Mouse (Mus musculus) mammary gland, adult 2 months (tissue): ENCODE data around the gene Zfand2a. TPM values are rescaled to one million over a fixed set of nuclear protein-coding genes. Genes with fewer than 3 reads are reported as not detected.

Experiments
- polyA plus RNA-seq: library from polyadenylated mRNA; depleted of rRNA; stranded (reverse); fragments of >200 nt; gene quantifications from 2 replicates; pipeline ENCODE4 v1.2.3, GENCODE M21; 2012; ENCODE audit warnings: low replicate concordance; rRNA removed

The Zfand2a gene
- polyA plus RNA-seq: 9.3 and 16.1 TPM in 2 replicates

GRCm38 (mm10) chr5:139484185-139484814 is at the start of gene Zfand2a:
TSS of gene Zfand2a (minus strand) at chr5:139484549.

GRCm38 (mm10) chr5:139460384-139461067 is 23.8 kb downstream of the Zfand2a start, which contains the start of gene 3110082I17Rik:
TSS of gene 3110082I17Rik (minus strand) at chr5:139460527.

GRCm38 (mm10) chr5:139423026-139423865 is 61.1 kb downstream of the Zfand2a start, which contains the start of gene Gper1:
TSS of gene Gper1 (plus strand) at chr5:139423151.

Other genes with a start within 250 kb of the Zfand2a start
- gene Get4, start 232.2 kb downstream of the Zfand2a start, polyA plus RNA-seq: 72.3 and 133 TPM in 2 replicates
- gene Adap1, start 158.9 kb downstream of the Zfand2a start, polyA plus RNA-seq: 23.1 and 40.8 TPM in 2 replicates
- gene Cox19, start 133.1 kb downstream of the Zfand2a start, polyA plus RNA-seq: 126 and 169 TPM in 2 replicates
- 0.37 and 0.52 TPM in 2 replicates for gene Cyp2w1, start 131.9 kb downstream of the Zfand2a start, polyA plus RNA-seq
- 63.0 and 67.3 TPM in 2 replicates for gene Gpr146, start 106.9 kb downstream of the Zfand2a start, polyA plus RNA-seq
- gene C130050O18Rik, start 79.3 kb downstream of the Zfand2a start, polyA plus RNA-seq: 2.9 TPM in 2 replicates
- 2.6 and 2.9 TPM in 2 replicates for gene Gper1, start 61.4 kb downstream of the Zfand2a start, polyA plus RNA-seq
- 8.9 and 11.4 TPM in 2 replicates for gene 3110082I17Rik, start 24.0 kb downstream of the Zfand2a start, polyA plus RNA-seq
- not detected in 2 replicates for gene Uncx, start 58.9 kb upstream of the Zfand2a start, polyA plus RNA-seq